Mouse (Mus musculus) heart, postnatal 4 days (tissue): ENCODE results near the gene Cenpq. TPM values are rescaled to one million over a fixed set of nuclear protein-coding genes. Genes with fewer than 3 reads are reported as not detected.

Experiments used
- DNase-seq: peaks from one replicate; pipeline ENCODE4 v3.0.0; 2021
- total RNA-seq, 2 experiments: library from RNA; stranded (reverse); gene quantifications; 2 replicates each; pipeline ENCODE4 v1.2.3; 2021

Gene Cenpq
- total RNA-seq = 10 to 100 TPM; 11.8 to 11.9 TPM

DNA sequence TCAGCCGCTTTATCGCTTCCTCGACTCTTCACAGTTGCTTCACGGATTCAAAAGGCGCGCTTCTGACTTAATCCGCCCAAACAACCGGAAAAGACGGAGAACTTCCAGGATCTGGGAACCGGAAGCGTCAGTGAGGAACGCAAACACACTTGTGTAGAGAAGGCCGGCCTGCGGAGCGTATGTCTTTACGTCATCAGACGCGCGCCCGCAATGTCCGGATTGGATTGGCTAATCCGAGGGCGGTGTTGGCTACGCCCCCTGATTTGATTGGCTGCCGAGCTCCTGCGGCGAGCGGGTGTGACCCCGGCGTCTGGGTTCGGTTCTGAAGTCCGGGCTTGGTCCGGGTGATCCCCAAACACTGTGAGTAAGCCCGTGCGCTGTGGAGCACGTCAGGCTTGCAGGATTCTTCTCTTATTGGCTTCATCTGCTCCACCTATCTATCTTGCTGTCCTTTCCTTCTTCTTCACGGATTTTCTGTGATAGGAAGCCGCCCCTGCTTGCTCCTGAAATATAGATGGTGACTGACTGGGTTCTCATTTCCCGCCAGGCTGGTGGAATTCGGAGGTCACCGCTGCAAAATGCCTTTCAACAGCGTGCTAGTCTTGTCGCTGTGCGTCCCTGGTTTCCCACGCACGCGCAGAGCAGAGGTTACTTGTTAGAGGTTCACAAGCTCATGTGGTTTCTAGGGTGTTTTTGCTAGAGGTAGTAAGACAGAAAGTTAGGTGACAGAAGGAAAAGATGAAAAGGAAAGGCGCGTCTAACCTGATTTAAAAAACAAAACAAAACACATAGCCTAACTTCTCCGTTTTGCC, at the start of gene Cenpq, which contains the start of gene Mut:
Gene Cenpq (minus strand): TSS at position 628 of the 812 bp plus-strand sequence.
Gene Mut (plus strand): TSS at position 266 of the 812 bp plus-strand sequence.
- peak; percentile 98 for DNase-seq

DNA sequence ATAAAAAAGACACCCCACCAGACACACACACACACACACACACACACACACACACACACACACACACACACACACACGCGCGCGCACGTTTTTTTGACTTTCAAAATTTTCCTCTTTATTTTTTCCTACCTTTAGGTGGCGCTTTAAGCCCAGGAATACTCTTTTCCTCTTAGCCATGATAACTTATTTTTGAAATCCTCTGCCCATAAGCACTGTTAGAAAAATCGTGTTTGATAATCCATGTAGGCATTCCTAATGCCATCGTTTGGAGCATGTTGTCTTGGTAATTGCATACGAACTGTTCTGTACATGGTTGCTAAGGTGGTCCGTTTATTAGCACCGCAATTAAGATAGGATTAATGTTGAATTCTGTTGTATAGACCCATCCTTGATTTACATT, 43.1 kb upstream of the Cenpq start:
- DNase-seq = no peak

DNA sequence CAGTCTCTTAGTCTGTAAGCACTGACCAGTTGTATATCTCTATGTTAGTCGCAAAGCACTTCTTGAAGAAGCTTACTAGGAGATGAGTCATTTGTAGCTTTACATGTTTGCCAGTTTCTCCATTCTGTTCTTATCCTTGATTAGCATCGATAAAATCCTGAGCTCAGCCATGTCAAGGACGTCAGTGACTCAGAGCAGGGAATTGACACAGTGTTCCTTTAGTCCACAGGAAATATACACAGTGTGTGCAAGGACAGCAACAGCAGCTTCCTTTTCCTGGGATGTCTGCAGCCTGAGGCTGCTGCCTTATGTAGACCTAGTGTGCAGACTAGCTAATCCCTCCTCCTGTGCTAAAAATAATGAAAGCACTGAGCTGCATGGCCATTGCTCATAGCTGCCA, 13.7 kb upstream of the Cenpq start:
- no peak for DNase-seq

DNA sequence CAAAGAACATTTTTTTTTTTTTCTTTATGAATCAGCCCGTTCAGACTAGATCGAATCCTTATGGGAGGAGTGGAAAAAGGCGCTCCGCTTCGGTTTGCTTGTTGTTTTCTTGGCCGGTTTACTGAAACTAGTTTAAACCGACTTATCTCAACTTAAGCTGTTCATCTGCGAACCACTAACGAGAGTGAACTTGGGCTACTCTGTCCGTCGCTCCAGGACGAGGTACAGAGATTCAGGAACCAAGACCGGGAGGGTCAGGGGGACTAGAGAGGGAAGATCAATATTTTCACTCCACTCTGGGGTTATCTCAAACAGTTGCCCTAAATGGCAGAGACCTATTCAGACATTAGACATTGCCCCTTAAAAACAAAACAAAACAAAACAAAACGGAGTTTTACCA, 862 bp downstream of the Cenpq start:
- no peak for DNase-seq

DNA sequence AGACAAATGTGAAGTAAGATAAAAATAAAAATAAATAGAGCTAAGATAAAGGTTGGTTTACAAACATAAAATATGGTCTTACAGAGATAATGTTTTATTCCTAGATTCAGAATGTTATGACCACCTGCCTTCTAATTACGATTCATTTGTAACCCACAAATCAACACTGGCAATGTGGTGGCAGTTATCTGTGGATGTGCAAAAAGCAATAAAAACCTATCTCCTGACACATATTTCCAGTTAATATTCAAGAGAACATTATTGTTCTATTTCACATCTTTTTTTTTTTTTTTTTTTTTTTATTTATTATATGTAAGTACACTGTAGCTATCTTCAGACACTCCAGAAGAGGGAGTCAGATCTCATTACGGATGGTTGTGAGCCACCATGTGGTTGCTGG, 19.3 kb downstream of the Cenpq start:
- DNase-seq = no peak

DNA sequence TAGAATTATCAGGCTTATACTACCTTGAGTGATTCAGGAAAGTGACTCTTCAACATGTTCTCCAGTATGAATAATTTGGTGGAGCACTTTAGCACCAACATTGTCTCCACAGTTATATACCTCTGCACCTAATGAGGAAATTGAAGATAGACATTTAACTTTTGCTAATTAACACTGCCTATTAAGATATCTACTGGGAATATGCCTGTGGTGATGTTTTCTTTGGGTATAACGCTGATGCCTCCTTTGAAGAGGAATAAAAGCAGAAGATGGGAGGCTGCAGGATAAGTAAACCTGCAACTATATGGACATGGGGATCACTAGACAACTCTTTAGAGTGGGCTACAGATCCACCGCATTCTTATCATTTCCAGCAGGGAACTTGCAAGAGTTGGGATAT, 20.6 kb downstream of the Cenpq start, which contains the start of gene Glyatl3:
Gene Glyatl3 (minus strand): TSS at position 101 of the 400 bp plus-strand sequence.
- DNase-seq = no peak

DNA sequence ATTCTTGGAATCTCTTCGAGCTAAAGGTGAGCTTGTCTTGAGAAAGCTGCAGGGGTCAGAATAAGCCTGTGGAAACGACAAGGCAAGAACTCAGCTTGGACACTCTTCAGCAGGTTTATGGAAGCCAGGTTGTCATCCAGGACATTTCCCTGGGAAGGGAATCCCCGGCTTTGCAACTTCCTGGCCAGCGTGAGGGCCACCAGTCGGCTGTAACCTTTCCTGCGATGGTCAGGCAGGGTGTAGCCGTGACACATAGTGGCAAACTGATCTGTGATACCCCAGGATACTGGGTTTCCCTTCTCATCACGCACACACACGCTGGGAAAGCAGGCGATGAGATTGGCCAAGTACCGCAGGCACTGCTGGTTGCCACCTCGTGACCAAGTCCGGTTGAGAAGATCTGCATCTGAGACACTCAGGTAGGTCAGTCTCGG, 30.1 kb downstream of the Cenpq start:
- no peak for DNase-seq

DNA sequence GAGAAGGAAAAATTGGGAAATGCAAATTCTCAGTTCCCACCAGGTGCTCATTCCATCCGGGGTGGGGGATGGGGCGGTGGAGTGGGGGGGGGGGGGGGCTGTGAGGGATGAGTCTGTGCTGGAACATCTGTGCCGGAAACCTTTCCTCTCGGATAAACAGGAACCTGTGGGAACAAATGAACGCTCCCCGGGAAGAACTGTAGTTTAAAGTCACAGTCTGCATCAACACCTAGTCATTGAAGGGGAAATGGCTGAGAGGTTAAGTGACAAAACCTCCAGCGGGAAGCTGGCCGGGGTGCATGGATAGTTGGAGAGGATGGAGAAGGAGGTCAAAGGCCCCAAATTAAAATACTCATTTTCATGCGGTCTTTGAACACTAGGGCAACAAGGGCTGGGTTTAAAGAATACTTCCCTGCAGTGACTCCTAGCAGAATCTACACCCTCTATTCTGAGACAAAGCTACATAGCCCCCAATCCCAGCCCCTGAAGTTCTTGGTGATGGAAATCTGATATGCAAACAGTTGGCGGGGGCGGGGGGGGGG, 30.7 kb downstream of the Cenpq start:
- DNase-seq = no peak

DNA sequence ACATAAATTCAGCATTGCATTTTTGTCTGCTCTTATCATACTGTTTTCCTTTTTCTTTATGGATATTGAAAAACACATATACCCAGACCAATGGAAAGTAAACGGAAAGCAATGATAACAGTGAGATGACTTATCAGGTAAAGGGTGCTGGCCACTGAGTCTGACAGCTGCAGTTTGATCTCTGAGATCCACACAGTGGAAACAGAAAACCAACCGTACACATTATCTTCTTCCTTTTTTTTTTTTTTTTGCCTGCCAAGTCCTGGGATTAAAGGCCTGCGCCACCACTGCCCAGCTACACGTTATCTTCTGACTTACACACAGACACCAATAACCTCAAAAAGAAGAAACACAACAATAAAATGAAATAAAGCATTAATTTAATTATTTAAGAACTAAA, 31.5 kb downstream of the Cenpq start:
- DNase-seq = no peak

DNA sequence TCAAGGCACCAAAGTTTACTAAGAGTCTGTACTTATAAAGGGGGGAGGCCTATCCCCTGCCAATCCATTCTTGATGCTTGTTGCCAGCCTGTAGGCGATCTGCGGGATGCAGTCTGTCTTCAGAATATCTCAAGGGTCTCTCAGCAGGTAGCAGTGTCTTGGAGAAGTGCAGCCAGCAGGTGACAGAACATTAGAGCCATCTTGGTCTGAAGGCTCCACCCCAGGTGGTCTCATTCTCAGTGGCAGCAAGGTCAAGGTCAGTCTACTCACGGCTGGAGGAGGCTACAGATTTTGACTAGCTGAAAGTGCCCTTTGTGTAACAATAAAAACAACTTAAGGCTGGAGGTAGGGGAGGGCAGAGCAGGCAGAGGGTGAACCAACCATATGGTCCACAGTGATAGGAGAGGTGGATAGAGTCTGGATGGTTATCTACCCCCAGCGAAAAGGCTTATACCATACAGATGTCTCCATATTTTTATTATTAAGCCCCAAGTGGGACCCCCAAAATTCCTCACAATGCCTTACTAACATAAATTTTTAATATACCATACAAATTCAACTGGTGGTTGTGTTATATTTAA, 35.0 kb downstream of the Cenpq start:
- DNase-seq = no peak

DNA sequence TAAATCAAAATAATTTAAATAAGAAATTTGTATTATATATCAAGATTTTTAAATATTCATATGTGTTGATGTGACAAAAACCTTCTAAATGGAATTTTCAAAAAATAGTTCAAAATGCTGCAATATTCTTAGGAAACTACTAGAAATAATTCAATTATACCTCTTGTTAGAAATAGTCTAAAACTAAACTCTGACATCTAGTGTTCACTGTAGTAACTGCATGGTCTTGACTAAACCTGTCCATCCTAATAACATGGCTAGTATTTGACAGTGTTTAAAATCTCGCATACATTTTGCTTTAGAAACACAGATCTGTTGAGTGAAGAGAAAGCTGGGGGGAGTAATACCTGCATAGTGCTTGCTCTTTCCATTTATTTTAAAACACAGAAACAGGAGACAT, 38.0 kb downstream of the Cenpq start:
- DNase-seq = no peak

DNA sequence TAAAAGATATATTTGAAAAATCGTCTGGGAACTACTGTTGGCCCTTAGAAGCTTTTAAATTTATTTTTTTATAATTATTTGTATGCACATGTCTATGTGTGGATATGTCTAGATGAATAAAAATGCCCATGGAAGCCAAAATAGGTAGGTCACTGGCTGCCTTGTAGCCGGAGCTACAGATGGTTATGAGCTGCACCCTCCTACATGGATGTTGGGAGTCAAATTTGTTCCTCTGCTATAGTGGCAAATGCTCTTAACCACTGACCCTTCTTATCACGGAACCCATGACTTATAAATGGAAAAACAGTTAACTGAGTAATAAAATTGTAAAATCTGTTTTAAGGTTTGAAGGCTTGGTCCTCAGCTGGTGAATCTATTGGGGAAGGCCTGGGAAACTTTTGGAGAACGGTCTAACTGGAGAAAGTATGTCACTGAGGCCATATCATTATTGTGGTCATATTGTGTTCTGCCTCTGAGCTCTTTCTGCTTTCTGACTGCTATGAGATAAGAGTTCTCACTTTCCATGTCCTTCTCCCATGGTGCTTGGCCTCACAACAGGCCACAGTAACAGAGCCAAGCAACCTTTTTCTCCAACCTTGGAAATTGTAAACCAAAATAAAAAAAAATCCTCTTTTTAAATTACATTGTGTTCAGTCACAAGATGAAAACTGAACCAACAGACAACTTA, 46.9 kb downstream of the Cenpq start:
- no peak for DNase-seq

DNA sequence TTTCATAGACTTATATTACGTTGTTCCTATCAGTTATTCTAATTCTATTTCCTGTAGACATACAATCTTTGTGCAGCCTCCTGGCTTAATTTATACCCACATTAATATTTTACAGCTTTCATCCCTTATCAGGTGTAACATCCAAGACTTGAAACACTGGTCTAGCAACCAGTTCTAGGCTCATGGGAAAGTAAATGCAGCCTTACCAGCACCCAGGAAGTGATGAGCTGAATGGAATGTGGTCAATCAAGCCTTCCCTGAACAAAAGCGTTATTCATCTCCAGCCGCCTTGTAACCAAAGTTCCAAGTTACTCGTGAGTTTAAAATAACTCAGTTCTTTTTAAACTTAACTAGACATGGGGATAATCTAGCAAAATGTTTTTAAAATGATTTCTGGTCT, 49.7 kb downstream of the Cenpq start:
- DNase-seq = no peak

DNA sequence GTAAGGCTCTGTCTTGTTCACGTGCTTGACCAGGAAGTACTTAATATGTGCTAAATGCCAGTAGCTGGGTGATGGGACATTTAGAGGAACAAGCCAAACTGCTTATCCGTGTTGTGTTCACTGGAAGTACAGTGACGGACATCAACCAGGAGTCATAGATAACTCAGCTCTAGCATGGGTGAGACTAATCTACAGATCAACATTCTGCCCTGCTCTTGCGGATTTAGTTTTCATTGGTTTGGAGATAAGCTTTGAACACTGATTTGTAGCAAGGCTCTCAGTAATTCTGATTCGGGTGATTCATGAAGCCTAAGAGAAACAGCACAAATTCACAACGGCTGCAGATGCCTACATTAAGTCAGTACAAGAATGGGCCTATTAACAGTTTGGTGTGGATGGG, 52.7 kb downstream of the Cenpq start:
- no peak for DNase-seq

DNA sequence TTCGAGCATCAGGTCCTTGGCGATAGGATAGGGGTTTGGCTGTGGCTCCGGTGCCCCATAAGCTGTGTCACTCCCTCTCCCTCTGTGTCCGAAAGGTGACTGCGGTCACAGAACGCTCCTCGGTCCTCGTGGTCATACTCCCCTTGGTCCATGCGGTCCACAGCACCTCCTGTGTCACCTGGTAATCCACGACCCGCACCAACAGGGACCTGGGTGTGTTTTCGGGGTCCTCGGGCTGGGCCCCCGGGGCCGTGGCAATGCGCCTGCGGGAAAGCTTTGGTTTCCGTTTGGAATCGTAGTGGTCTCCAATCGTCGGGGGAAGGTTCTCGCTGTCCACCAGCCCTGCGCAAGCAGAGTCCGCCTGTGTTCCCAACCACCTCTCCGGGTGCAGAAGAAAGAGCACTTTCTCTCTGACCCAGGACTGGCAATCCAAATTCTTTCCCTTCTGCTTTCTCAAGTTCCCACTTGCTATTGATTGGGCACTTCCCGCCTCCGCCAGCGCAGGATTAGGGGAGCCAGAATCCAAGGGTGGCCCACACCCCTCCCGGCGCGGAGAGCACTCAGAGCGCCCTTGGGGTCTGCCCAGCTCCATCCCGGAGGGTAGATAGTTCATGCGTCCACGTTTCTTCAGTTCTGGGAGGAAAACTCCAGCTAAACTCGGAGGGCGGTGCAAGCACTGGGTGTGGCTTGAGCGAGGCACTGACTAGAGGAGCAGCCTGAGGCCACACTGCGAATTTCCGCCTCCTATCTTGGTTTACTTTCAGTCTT, 54.7 kb downstream of the Cenpq start, which contains the start of gene 9130008F23Rik:
Gene 9130008F23Rik (minus strand): TSS at position 636 of the 768 bp plus-strand sequence.
- peak; percentile 59 for DNase-seq

DNA sequence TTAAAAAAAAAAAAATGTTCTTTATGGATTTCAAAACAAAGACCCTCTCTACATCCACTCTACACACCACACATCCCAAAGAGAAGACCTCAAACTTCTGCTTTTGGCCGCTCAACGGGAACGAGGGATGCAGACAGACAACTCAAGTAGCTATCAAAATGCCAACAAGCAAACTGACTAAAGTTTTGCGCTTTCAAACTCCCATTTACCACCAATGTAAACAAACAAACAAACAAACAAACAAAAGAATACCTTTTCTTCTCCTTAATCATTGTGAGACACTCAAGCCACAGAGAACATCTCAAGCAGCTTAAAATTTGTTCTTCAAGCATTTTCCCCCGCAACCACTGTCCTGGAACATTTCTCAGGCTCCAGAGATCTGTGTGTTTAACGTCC, 55.3 kb downstream of the Cenpq start:
- no peak for DNase-seq

DNA sequence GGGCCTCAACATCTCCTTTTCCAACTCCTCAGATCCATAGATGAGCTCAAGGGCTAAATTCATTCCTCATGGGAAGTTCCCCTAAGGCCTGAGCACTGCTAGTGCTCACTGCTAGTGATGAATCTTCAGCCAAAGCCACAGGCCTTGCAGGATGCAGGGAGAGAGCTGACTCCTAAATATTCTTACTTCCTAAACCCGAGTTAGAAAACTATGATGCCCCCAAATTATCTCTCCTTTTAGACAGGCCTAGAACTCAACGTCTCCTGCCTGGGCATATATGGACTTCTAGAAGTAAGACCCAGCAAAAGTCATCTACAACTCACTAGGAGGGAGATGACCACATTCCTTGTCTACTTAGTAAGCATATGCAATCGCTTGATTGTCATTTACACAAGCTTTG, 57.1 kb downstream of the Cenpq start:
- no peak for DNase-seq

DNA sequence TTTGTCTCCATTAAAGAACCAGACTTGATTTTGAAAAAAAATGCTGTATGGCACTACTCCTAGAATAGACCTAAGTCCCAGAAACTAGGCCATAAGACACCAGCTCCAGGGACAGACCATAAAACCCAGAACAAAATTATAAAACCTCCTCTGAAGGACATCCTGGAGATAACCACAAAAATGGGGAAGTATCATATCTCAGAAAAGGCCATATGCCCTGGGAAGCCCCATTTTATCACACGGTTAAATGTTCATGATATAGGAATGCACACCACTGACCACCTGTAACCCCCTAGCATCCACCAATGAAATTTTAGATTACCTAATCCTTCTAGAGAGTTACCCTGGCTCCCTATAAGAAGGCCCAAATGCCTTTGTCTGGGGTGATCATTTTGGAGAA, 59.3 kb downstream of the Cenpq start:
- DNase-seq = no peak

DNA sequence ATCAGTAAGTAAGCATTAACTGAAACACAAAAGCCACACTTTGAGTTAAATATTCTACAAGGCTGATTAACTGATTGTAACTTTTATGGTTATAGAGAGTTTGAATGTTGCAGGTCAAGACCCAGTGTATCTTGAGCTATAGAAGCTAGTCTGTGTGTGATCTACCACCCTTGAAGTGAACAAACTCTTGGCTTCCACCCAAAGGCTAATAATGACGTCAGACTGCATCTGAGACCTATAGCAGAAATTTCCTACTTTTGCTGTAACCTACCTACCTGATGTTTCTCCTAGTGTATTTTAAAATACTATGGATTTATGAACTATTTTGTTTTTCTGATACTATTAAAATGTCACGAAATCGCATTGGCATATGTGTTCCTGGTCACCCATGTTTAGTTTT, 60.1 kb downstream of the Cenpq start:
- DNase-seq = no peak

DNA sequence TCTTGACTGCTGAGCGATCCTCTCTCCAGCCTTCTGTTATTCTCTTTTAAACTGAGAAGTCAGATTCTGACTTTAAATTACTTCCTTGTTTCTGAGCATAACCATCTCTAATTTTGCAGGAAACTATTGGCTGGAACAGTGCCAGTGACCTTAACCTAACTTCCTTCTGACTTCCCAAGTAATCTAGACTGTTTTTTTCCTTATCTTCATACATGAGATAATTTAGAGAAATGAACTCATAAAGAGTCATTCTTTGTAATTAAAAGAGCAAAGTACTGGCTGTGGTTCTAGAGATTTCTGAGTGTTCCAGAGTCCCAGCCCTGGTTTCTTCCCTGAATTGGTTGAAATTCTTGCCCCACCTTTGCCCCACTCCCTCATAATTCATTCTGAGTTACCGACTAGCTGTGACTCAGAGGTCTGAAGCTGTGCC, 61.2 kb downstream of the Cenpq start:
- no peak for DNase-seq
